Mouse (Mus musculus) WW6 (cell line): ENCODE measurements around the gene Kcnk18.

ENCODE experiments used
- DNase-seq: peaks from one replicate; pipeline ENCODE4 v3.0.0-alpha.2; 2013; ENCODE audit warnings: low read depth, low spot score

Kcnk18 gene

GRCm38 (mm10) chr19:59218991-59219390, at the start of gene Kcnk18:
Gene Kcnk18 (plus strand): TSS chr19:59219214.
- DNase-seq, result no peak

DNA sequence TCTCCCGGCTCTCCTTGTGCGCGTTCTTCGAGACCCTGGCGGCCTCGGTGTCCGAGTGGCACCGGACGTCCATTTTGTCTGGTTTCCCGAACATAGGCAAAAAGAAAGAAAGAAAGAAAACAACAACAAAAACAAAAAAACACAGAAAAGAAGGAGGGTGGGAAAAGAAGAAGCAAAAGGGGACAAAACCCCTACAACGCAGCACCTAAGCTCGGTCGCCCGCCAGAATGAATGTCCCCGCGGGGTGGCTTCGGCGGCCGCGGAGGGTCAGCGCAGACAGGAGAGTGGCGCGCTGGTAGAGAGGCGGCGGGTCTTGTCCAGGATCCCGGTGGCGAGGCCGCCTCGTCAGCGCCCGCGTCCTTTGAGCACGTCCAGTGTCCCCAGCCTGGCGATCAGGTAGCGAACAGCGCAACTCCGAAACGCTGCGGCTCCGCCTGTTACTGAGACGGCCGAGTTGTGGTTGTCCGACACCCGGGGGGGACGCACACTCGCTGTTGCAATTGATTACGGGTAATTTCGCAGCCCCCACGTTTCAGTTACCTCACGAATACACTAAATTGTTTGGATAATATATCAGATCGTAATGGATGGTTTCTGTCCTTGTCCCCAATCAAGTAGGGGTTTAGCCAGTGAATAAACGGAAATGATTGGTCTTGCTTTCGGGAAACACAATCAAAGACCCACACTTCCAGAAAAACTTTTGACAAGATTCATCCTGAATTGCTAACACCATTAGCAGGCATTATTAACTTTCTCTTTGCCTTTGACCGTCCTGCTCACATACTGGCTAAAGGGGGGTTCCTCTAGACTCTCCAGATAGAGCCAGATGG, 48.9 kb upstream of the Kcnk18 start, which contains the start of gene Vax1:
Vax1 (minus strand) TSS at position 121 of the 830 bp plus-strand sequence.
- DNase-seq, result no peak

GRCm38 (mm10) chr19:59170766-59171095, 48.3 kb upstream of the Kcnk18 start:
- no peak for DNase-seq

GRCm38 (mm10) chr19:59171151-59171870, 47.7 kb upstream of the Kcnk18 start:
- DNase-seq, result no peak

DNA sequence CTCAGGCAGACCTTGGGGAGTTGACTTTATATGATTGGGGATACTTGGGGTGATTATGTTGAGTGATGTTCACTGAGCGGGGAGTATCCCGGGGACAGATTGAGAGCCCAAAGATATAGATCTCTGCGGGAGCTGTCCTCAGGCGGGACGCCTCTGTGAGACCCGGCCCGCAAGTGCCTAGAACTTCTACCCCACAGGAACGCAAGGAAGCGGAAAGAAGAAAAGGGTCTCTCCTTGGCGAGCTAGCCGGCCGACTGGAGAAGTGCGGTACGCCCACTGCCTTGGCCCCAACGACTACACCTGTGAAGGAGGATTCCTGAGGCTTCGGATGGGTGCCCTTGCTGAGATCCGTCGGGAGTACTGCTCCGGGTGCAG, 47.2 kb upstream of the Kcnk18 start:
- DNase-seq, result no peak

- DNase-seq, result no peak
These were observed 46.2 kb upstream of the Kcnk18 start for GRCm38 (mm10) chr19:59172781-59173180.

DNA sequence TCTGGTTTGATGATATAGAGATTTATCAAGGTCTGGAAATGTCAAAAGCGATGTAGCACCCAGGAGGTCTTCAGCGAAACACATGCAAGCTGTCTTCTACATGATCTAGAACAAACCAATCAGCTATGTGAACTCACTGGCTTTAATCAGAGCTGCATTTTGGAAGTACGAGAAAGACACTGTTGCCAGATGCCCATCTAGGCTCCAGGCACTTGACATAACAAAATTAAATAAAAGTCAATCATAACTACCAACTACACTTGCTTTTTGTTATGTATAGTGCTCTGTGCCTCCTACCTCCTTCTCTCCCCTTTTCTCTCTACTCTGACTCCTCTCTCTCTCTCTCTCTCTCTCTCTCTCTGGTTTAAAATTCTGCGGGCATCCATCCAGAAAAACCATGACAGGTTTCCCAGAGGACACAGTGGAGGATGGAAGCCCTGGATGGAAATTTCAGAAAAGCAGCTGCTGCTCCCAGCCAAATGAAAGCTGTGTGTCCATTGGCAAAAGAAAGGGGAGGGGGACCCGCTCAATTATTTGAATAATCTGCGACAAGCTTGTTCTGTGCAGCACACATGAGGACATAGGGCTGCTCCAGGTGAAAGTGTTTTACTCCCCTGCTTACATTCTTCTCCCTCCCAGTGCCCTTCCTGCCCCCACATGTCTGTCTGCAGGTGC, 45.5 kb upstream of the Kcnk18 start:
- no peak for DNase-seq

GRCm38 (mm10) chr19:59184000-59184399, 35.0 kb upstream of the Kcnk18 start:
- DNase-seq, result no peak

DNA sequence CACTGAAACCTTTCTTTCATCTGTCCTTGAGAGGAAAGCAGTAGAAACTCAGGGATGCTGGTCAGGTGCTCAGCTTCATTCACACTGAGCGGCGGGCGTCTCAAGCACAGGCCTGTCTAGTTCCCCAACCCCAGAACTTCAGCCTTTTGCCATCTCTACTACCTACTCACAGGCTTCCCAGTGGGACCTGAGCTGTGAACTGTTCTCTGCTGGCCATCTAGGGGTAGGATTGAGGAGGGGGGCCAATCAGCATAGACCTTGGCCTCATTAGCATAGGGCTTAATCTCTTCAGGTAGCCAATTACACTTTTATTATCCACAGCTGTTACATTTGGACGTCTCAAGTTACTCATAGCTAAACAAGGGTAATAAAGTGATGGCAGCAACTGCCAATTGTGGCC, 30.0 kb upstream of the Kcnk18 start:
- no peak for DNase-seq

DNA sequence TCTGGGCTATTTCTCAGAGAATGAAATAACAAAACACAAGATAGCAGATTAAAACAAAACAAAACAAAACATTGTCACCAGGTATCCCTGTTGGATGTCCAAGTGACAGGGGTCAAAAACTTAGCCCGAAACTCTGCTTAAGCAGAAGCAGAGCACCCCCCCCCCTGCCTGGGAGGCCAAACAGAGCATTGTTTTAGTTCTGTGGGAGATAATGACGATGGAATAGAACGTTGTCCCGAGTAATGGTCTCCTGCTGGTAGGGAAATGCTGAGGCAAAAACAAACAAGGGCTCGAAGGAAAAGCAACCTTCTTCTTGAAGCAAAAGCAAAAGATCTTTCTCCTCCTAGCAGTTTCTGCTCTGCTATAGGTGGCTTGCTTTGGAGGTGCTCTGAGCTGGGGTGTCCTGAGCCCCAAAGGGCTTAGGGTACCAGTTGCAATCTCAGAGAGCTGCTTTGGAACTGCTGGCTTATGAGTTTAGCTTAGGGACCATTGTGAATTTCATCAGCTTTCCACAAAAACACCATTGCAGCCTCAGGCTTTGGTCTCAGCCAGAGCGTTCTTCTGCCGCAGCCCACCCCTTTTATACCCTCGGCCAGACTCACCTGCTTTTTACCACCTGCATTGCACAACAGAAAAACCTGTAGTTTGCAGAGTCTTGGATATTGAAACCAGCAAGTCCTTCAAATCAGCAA, 28.4 kb upstream of the Kcnk18 start:
- DNase-seq, result no peak

DNA sequence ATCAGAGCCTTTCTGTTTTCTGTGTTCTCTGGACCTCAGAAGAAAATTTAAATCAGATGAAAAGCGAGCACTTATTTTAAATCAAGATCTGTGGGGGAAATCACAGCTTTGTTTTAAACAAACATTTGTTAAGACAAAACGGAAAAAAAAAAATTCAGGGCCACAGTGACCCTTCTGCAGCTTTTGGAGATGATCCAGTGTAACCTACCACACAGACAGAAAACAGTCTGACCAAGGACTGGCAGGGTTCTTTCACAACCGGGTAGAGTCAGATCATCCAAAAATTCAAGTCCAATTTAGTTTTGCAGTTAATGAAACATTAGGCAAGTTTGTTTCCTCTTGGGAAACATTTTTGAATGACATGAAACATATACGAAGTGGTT, 27.9 kb upstream of the Kcnk18 start:
- no peak for DNase-seq

- DNase-seq, result no peak
These were observed 26.5 kb upstream of the Kcnk18 start for GRCm38 (mm10) chr19:59192491-59192890.

GRCm38 (mm10) chr19:59193456-59193855, 25.6 kb upstream of the Kcnk18 start:
- DNase-seq, result no peak

- DNase-seq, result no peak
These were observed 24.8 kb upstream of the Kcnk18 start for GRCm38 (mm10) chr19:59193986-59194820.

DNA sequence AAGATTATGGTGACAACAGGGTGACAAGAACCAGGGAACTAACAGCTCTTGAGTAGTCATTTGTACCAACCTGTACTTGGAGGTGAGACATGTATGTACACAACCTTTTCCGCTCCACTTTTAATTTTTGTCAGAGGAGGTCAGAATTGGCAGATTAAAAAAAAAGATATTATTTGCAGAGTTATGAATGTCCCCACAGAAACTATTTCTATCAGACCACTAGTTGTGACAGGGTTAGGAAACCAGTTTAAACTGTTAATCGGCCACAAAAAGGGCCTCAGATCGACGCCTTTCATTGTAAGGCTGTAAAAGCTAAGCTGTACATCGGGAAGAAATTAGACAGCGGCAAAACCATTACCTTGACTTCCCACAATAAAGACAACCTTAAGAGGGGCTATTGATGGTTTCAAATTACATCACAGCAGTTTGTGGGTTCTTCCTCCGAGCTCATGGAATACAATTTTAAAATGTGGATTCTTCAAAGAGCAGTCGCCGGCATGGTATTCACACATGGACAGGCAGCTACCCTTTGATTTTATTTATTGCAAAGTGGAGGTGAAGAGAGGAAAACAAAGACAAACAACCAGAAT, 23.7 kb upstream of the Kcnk18 start:
- no peak for DNase-seq

- DNase-seq, result no peak
These were observed 22.8 kb upstream of the Kcnk18 start for GRCm38 (mm10) chr19:59196111-59196666.

DNA sequence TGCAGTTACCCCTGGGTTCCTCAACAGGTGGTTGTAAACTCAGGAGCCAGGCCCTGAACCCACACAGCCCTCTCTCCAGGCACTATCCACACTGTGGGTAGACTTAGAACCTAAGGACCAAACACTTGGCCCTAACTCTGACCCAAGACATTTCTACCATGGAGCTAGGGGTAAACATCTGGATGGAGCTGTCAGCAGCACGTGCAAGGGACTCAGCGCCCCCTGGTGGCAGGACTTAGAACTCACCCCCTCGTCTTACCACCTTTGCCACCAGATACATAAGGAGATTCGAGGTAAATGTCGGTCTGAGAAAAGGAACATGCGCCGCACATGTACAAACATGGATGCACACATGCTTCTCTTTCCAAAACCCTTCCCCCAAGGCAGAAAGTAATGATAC, 20.9 kb upstream of the Kcnk18 start:
- peak; percentile 40 for DNase-seq

- DNase-seq, result peak; percentile 42
These were observed 10.5 kb upstream of the Kcnk18 start for GRCm38 (mm10) chr19:59208475-59208874.

DNA sequence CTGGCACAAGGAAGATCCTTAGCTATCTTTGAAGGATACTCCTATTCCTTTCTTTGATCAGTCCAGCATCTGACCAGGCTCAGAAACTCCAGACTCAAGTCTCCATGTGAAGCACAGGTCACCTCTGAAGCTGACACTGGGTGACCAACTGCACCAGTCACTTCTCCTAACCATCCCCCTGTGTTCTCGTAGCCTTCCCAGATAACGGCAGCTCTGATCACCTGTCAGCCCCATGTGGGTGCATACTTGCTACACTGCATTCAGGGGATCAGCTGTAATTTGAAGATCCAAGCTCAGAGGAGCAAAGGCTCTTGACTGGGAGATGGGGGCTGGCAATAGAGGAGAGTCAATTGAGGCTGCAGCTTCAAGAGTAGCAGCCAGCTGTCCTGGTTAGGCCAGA, 10.0 kb upstream of the Kcnk18 start:
- DNase-seq, result no peak

DNA sequence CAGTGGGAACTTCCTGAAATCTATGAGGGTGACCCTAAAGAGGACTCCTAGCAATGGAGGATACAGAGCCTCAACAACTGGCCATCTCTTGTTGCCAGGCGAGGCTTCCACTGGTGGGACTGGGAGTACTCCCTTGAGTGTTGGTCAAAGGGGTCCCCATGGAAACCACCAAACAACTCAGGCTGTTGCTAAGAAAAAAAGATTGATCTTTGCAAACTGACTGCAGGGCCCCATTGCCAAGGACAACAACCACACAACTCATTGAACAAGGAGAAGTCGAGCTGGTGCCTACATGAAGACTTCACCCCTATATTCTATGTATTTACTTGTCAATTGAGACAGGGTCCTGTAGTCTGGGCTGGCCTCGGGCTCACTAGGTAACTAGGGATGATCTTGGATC, 2.1 kb upstream of the Kcnk18 start:
- no peak for DNase-seq
